Mouse (Mus musculus) heart, postnatal 0 days (tissue): ENCODE data around the gene Gm12166.

Experiments
- CTCF ChIP-seq: IDR thresholded peaks from 2 replicates; pipeline ENCODE4 v1.5.1; 2016; ENCODE audit warnings: antibody characterized with exemption, control low read depth, low read depth
- EP300 ChIP-seq: IDR thresholded peaks from 2 replicates; pipeline ENCODE4 v1.6.1; 2016; ENCODE audit warnings: antibody characterized with exemption, low read depth

DNA sequence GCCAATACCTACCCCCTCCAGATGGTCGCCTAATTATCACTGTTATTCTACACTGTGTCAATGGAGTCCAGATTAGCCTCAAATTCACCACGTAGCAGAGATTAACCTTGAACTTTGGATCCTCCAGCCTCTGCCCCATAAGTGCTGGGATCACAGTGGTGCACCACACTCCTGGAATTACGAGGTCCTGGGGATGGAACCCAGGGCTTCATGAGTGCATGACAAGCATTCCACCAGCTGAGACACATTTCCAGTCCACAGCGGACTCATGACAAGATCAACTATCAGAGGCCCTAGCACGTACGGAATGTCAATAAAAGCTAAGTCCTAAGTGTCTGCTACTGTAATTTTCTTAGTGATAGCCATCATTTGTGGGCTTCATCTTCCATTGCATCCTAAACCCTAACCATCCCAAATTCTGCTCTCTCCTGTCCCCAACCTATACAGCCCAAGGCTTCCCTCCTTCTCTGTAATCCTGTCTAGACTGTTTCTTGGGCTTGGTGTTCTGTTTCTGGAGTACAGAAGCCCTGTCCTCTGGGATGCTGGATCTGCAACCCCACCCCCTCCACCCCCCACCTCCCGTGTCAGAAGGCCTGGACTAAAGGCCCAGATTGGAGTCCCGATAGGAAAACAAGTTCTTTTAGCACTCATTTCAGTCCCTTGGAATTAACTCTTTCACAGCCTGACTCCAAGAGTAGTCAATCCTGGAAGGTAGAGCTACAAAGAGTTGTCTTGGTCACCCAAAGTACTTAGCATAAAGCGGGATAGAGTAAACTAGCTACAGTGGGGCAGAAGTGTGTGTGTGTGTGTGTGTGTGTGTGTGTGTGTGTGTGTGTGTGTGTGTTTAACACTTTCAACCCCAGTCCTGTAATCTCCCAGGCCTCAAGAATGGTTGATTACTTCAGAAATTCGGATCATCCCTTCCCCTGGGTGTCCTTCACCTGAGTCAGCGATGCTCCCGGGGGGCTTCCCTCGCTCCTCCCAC is 3.1 kb upstream of the Gm12166 start:
- TF ChIP-seq CTCF (no peak), EP300 (no peak)
